Mouse (Mus musculus) bone marrow, adult 2 months (tissue): ENCODE measurements at regions not wholly inside any gene's neighbourhood (a gene's known extent, or its start where the extent isn't known, plus 50 kb on each side); places are given as distances from the start of the nearest gene placed in this dataset.

Experiments used
- CTCF ChIP-seq: fragments of 200-500 bp; IDR thresholded peaks from 2 replicates; pipeline ENCODE4 v1.5.1; 2011; ENCODE audit warnings: low read length, control low read depth; ENCODE audit not compliant: control insufficient read depth, insufficient read depth
- POLR2A ChIP-seq: fragments of 200-500 bp; IDR thresholded peaks from 2 replicates; pipeline ENCODE4 v1.6.1; 2011; ENCODE audit warnings: low read depth, mild to moderate bottlenecking, control low read depth, low read length, borderline replicate concordance; ENCODE audit not compliant: control insufficient read depth

DNA sequence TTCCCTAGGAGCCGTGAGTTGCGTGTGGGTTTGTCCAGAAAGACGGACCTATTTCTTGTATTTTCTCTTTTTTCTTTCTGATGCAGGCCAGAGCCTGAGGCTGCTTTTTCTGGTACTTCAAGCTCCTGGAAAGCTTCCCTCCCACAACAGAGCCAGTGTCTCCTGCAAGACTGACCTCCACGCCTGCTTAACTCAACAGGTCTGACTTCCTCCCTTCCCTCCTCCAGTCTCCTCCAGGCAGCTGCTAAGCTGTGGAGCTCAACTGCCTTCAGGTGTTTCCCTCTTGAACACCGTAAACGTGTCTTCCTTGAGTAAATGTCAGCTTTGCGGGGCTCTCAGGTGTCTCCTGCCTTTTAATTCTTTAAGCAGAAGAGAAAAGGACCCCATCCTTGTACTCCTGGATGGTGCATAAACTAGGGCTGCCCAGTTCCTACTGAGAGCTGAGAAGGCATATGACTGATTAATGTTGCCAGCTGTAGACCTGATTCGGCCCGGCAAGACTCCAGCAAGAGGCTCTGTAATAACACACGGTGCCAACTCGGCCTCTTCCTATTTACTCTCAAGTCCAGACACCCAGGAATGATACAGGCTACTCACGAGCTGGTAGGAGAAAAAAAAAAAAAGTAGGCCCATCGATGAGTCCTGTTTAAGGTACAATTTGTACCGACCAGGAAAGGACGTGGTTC is 260.9 kb downstream of the 3100002H09Rik start:
- TF ChIP-seq CTCF (no peak), POLR2A (no peak)
